Mouse (Mus musculus) ES-Bruce4 (cell line): Measurements from ENCODE around the gene Dnah17.

Experiments used
- CTCF ChIP-seq: IDR thresholded peaks from one replicate; pipeline ENCODE4 v1.8.1; 2011; ENCODE audit warnings: low read depth, low read length
- EP300 ChIP-seq: IDR thresholded peaks from 2 replicates; pipeline ENCODE4 v1.6.1; 2011; ENCODE audit warnings: low read depth, low read length; ENCODE audit not compliant: insufficient read depth
- POLR2A ChIP-seq: IDR thresholded peaks from one replicate; pipeline ENCODE4 v1.8.1; 2011; ENCODE audit warnings: low read length; ENCODE audit not compliant: insufficient read depth

DNA sequence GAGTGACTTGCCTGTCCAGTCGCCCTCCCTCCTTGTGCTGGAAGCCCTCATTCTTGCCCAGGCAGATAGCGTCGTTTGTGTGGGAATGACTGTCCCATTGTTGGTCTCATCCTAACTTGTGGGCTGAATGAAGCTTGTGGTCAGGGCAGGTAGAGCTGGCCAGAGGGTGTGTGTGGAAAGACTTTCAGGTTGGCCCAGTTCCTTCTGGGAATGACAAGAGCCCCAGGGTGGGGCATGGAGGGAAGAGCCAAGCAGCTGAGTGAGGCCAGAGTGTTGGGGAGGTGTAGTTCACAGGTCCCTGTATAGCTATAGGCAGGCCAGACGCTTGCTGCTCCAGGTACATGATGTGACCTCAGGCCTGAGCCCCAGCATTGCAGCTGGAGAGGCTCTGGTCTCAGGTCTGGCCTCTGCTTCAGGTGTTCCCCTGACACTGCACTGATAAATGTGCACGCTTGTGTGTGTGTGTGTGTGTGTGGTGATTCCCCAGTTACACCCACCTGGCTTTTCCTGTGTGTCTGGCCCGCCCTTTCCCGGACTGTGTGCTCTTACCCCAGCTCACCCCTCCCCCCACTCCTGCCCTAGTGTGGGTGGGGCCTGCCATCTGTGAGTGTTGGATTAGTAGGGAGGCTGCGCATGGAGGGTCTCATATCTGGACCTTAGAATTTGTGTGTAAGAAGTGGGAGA lies 122.8 kb downstream of the Dnah17 start:
- TF ChIP-seq CTCF (no peak), POLR2A (no peak), EP300 (peak; percentile 95)
